Mouse (Mus musculus): Measurements from ENCODE around the gene Car5b.

Car5b gene

DNA sequence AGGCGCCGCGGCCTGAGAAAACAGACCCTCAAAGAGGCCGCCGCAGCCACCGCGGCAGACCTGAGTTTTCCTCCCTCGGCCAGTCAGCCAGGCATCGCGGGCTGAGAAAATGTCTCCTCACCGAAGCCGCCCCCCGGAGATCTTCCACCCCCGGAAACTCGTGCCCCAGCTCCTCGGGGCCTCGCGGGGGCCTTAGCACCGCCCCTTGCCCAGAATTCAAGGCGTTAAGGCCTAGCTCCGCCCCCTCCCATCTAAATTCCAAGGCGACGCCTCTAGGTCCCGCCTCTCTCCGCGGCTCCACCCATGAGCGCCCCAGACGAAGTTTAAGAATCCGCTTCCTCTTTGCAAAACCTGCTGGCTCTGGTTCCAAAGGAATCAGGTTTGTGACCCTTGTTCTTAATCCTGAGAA is 69.3 kb downstream of the Car5b start, which contains the start of gene Zrsr2:
Gene Zrsr2, minus strand, starts transcription at position 195 of the 409 bp plus-strand sequence.
- peak; percentile 94 for DNase-seq (ENCODE audit: low read depth, low spot score)

DNA sequence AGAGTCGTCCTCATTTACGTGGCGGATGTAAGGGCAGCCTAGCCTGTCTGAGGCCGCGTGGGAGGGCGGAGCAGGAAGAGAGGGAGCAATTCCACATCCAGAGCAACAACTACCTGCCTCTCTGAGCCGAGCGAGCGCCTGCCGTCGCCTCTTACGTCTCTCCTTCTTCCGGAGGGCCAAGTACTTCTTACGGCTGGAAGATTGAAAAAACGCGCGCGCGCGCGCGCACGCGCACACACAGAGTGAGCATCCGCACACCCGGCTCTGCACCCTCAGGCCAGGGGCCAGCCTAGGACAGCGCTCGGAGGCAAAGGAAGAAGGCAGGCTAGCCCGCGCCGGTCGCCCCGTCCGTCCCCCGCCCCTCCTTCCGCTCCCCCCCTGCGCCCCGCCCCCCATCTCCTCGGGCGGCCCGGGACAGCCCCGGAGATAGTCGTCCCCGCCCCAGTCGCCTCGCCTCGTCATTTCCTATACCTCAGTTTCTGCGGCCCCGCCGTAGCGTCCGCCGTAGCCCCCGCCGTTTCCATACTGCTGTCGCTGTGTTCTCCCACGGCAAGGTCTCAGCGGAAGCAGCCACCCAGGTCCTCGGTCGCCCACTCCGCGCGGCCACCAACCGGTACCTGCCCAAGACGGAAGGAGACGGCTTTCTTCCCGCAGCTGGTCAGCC is 69.9 kb downstream of the Car5b start:
- peak; percentile 73 for DNase-seq (ENCODE audit: low read depth, low spot score)

DNA sequence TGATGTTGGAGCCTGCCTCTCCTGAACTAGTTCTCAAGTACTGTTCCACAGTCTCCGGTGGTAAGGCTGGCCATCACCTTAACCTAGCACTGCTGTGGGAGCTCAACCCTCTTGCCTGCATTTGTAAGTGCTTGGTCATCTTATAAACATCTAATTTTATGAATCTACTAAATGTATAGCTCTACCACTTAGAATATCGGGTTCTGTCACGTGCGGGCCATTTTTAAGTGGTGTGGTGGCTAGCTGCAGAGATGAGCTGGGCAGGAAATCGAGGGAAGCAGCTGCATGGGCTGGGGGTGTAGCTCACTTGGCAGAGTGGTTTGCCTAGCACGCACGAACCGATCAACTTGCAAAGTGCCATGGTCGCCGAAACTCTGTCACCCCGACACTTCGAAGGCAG is 70.4 kb downstream of the Car5b start:
- DNase-seq (ENCODE audit: low read depth, low spot score) = no peak

DNA sequence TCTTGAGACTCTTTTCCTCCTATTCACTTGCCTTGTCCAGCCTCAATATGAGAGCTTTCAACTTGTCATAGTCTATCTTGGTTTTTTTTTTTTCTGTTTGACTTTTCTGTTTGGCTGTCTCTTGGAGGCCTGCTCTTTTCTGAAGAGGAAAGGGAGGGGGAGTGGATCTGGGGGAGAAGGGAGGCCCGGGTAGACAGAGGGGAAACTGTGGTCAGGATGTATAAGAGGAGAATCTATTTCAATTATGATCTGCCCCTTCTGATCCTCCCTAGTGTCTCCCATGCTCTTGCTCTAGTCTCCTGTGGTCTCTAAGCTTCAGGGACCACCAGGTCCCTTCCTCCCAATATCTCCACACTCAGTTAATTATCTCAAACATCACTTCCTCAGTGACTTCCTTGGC is 76.2 kb downstream of the Car5b start:
- no peak for DNase-seq (ENCODE audit: low read depth, low spot score)

DNA sequence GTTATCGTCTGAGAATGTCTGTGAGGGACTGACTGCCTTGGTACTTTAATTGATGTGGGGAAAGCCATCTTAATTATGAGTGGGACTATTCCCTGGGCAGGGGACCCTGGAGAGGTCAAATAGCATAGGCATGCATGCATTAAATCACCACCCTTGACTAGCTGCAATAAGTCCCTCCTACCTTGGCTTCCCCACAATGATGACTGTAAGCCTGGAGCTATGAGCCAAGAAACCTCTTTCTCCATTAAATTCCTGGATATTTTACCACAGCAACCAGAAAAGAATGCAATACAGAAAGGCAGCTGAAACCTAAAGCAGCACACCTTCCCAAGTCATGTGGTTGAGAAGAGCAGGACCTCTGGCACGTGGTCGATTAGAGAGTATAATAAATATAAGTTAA is 83.4 kb downstream of the Car5b start:
- DNase-seq (ENCODE audit: low read depth, low spot score) = peak; percentile 59

DNA sequence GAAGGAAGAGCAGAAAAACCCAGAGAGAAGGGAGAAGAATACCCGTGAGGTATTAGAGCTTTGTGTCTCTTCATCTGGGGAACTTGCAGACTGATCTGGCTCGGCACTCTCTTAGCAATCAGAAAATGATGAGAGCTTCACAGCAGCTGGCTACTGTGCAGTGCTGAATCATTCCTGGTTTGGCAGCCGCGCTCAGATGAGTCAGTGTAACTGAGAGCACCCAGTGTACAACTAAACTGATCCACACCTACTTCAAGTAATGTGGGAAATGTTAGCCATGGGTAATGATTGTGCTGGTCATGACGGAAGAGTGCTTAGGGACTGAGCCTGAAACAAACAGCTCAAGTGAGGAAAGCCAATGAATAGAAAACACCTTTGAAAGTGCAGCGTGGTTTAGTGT is 89.2 kb downstream of the Car5b start:
- peak; percentile 92 for DNase-seq (ENCODE audit: low read depth, low spot score)

DNA sequence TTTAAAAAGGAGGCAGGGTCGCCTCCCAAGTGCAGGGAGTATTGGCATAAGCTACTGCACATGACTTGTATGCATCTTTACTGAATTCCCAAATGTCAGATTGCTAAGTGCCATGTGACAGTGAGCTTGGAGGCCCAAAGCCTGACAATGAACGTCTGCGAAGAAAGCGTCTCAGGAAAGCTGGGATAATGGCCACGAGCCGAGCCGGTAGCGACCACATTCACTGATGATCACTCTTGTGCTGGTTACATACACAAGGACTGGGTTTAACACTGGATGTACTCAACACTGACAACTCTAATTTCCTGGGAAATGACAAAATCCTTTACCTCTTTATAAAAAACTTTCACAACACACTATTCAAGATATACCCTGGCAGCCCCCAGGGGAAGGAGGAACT is 93.1 kb downstream of the Car5b start:
- no peak for DNase-seq (ENCODE audit: low read depth, low spot score)

DNA sequence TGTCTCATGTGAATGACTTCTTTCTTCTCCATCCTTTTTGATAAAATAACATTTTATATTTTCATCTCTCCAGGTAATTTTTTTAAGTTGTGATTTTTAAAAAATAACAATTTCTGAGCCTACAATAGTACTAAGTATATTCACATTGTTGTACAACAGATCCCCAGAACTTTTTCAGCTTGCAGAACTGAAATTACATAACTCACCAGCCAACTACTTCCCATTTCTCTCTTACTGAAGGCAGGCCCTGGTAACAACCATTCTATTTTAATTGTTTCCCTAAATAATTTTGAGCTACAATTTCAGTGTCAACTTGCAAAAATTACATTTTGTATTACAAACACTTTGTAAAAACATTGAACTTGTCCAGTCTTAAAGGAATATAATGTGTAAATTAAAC is 98.2 kb downstream of the Car5b start:
- DNase-seq (ENCODE audit: low read depth, low spot score) = no peak

All from 3T3-L1 (cell line).